ENCODE assay signal across 31 mouse cellular contexts in the genomic region with DNA sequence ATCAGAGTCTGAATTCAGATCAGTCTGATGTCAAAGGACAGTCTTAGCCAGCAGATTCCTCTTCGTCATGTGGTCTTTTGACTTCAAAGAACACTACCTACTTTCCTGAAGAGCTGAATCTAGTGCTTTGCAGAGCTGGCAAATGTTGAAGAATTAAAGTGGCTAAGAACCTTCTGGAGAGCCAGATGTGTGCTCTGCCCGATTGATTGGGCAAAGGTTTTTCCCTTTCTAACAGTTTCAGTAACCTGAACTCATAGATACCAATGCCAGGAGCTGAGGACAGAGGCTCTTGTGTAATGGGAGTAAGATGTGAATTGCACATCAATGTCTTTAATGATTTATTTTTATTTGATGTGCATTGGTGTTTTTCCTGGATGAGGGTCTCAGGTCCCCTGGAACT.
"Had no signal": no experiment of that assay in that cellular context is flagged by ENCODE, and none has a peak within 500 bp of the region (broad histone marks: within the 10 kb centered on the region; RNA-seq: fewer than 3 reads in every experiment).

No protein-coding gene starts in this region.

- H3K36me3 ChIP-seq: limb, embryonic 10.5 days; limb, embryonic 12.5 days; limb, embryonic 15.5 days; liver, embryonic 12.5 days; liver, embryonic 13.5 days; liver, embryonic 15.5 days; lung, embryonic 15.5 days had no signal

- H3K9ac ChIP-seq: limb, embryonic 12.5 days; limb, embryonic 13.5 days; limb, embryonic 15.5 days; liver, embryonic 12.5 days; liver, embryonic 13.5 days; liver, embryonic 14.5 days; liver, embryonic 15.5 days; liver, postnatal 0 days; lung, embryonic 14.5 days; lung, embryonic 15.5 days; midbrain, embryonic 12.5 days; midbrain, embryonic 13.5 days; midbrain, embryonic 15.5 days; neural tube, embryonic 12.5 days had no signal

- H3K9me3 ChIP-seq: limb, embryonic 10.5 days; limb, embryonic 12.5 days; limb, embryonic 13.5 days; limb, embryonic 15.5 days; liver, embryonic 12.5 days; liver, embryonic 13.5 days; liver, embryonic 15.5 days; lung, embryonic 15.5 days; megakaryocyte, embryonic 14.5 days; midbrain, embryonic 10.5 days; midbrain, embryonic 12.5 days; midbrain, embryonic 13.5 days; midbrain, embryonic 15.5 days; neural tube, embryonic 12.5 days had no signal

- ATAC-seq: liver, embryonic 12.5 days; liver, postnatal 0 days; lung, postnatal 0 days; midbrain, embryonic 13.5 days; midbrain, embryonic 15.5 days; midbrain, embryonic 16.5 days had no signal

- DNase-seq: left cerebral cortex, postnatal 4 days; liver; liver, embryonic 13.5 days; liver, postnatal 0 days; lung, adult 18-20 months; lung, adult 2 months; lung, embryonic 14.5 days; lung, postnatal 10 days; lung, postnatal 14 days; lung, postnatal 36 days; lung, postnatal 4 days; midbrain, embryonic 14.5 days had no signal

- H3K27me3 ChIP-seq: limb, embryonic 12.5 days; limb, embryonic 13.5 days; limb, embryonic 15.5 days; liver, embryonic 12.5 days; liver, embryonic 13.5 days; liver, embryonic 15.5 days; lung, embryonic 15.5 days; megakaryocyte, embryonic 14.5 days; midbrain, embryonic 12.5 days; midbrain, embryonic 13.5 days; midbrain, embryonic 15.5 days; neural tube, embryonic 12.5 days had no signal

- H3K27ac ChIP-seq: limb, embryonic 10.5 days; limb, embryonic 12.5 days; limb, embryonic 13.5 days; limb, embryonic 15.5 days; liver, embryonic 12.5 days; liver, embryonic 13.5 days; liver, embryonic 14.5 days; liver, embryonic 15.5 days; lung, embryonic 15.5 days; macrophage; midbrain, embryonic 10.5 days; midbrain, embryonic 12.5 days; midbrain, embryonic 13.5 days; midbrain, embryonic 15.5 days; neural tube, embryonic 12.5 days had no signal

- H3K4me1 ChIP-seq: limb, embryonic 10.5 days; limb, embryonic 12.5 days; limb, embryonic 13.5 days; limb, embryonic 15.5 days; liver, embryonic 12.5 days; liver, embryonic 13.5 days; liver, embryonic 15.5 days; lung, embryonic 15.5 days; megakaryocyte, embryonic 14.5 days; midbrain, embryonic 12.5 days; midbrain, embryonic 13.5 days; midbrain, embryonic 15.5 days had no signal

- H3K4me3 ChIP-seq: limb, embryonic 10.5 days; limb, embryonic 12.5 days; limb, embryonic 13.5 days; limb, embryonic 15.5 days; liver, embryonic 12.5 days; liver, embryonic 13.5 days; liver, embryonic 15.5 days; lung, embryonic 15.5 days; megakaryocyte, embryonic 14.5 days; midbrain, embryonic 10.5 days; midbrain, embryonic 12.5 days; midbrain, embryonic 13.5 days; midbrain, embryonic 15.5 days; myocyte; neural tube, embryonic 12.5 days had no signal

- H3K4me2 ChIP-seq: limb, embryonic 12.5 days; limb, embryonic 13.5 days; limb, embryonic 15.5 days; liver, embryonic 12.5 days; liver, embryonic 13.5 days; liver, embryonic 15.5 days; lung, embryonic 14.5 days; lung, embryonic 15.5 days; midbrain, embryonic 11.5 days; midbrain, embryonic 12.5 days; midbrain, embryonic 13.5 days; midbrain, embryonic 15.5 days; neural tube, embryonic 12.5 days had no signal
